Mouse (Mus musculus) regulatory T cell (primary cell): ENCODE results near the gene Zfp367.

Source experiments
- in situ Hi-C: fragments of 300-600 bp; cut with MboI, MseI; formaldehyde crosslinking; loops from one replicate; pipeline ENCODE4 v1.15.1; 2025; ENCODE audit warnings: high pct_unique_total_duplicates

Zfp367 gene

GRCm38 (mm10) chr13:64092141-64092540 is 60.9 kb downstream of the Zfp367 start:
- in situ Hi-C loops, result loop anchor here (5.0 kb wide), 1 partner anchor 395 kb away; no protein-coding TSS in a partner anchor

GRCm38 (mm10) chr13:64091006-64091405 is 62.0 kb downstream of the Zfp367 start:
- in situ Hi-C loops, result loop anchor here (5.0 kb wide), 1 partner anchor 394 kb away; no protein-coding TSS in a partner anchor

GRCm38 (mm10) chr13:64090278-64090677 is 62.7 kb downstream of the Zfp367 start:
- in situ Hi-C loops, result loop anchor here (5.0 kb wide), 1 partner anchor 393 kb away; no protein-coding TSS in a partner anchor

DNA sequence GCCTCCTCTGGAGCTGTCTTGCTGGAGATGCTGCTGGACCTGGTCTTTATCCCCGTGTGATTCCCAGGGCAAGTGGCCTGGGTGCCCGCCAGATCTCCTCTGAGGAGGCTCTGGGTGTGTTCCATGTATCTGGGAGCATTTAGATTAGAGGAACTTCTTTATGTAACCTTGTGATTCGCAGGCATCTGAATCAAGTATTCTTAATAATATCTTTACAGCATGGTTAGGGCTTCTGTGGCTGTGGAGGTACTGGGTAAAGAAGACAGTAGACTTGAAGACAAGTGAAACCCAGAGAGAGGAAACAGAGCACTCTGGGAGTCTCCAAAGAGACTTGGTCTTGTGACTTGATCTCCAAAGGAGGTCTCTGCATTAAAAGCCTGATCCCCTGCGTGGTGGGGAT is 63.9 kb downstream of the Zfp367 start, which contains the start of gene Hsd17b3:
Hsd17b3 (minus strand) TSS at position 101 of the 400 bp plus-strand sequence.
- in situ Hi-C loops, result no loop called here

DNA sequence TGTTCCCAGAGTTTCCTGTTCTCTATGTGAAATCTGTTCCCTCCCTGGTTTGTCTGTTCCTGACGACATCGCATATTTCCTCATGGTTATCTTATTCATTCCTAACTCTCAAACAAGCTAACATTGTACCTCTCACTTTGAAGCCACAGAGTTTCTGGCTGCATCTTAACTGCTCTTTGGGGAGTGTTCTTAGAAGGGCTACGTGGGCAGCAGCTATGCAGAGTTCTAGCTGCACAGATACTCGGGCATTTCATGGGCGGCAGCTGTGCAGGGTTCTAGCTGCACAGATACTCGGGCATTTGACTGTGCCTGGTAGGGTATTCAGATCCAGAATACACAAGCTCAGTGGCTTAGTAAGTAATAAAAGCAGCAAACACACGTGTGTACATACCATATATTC is 64.9 kb downstream of the Zfp367 start:
- in situ Hi-C loops, result no loop called here

DNA sequence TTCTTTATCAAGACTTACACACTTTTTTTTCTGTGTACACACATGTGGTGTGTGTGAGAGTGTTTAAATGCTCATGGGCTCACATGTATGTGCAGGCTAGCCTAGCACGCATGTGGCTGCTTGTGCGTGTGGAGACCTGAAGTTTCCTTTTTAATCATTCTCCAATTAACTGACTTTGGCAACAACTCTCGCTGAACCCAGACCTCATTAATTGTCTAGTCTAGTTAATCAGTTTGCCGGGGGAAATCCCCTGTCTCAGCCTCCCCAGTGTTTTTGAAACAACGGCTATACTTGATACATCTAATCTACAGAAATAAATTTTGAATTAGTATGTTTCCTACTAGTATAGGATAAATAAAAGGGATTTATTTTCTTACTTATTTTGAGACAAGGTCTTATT is 67.0 kb downstream of the Zfp367 start:
- in situ Hi-C loops, result no loop called here

DNA sequence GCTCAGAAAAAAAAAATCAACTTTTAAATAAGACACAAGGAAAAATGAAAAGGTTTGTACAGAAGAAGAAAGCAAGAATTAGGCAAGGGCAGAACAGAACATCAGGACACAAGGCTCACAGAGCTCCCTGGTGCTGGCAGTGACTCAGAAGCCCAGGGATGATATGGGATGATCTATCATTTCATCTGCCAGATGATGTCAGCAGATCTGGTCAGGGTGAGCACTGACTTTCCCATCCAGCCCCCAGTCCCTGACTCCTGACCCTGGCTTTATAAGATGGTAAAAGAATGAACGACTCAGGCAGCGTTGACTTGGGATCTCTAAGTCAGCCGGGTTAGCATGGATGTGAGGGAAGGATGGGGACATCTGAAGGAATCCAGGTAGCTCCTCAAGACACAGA is 69.7 kb downstream of the Zfp367 start:
- in situ Hi-C loops, result no loop called here
